Mouse (Mus musculus) naive thymus-derived CD4-positive, alpha-beta T cell, adult 5 months (primary cell): ENCODE data around the gene Sirt4. TPM values are rescaled to one million over a fixed set of nuclear protein-coding genes. Genes with fewer than 3 reads are reported as not detected.

Experiments used
- polyA plus RNA-seq: library from polyadenylated mRNA; unstranded; fragments of 100-300 nt; shearing (Covaris generic); gene quantifications from one replicate; pipeline ENCODE4 v1.2.1, GENCODE M21; 2017

The Sirt4 gene
- 9.6 TPM for polyA plus RNA-seq

DNA sequence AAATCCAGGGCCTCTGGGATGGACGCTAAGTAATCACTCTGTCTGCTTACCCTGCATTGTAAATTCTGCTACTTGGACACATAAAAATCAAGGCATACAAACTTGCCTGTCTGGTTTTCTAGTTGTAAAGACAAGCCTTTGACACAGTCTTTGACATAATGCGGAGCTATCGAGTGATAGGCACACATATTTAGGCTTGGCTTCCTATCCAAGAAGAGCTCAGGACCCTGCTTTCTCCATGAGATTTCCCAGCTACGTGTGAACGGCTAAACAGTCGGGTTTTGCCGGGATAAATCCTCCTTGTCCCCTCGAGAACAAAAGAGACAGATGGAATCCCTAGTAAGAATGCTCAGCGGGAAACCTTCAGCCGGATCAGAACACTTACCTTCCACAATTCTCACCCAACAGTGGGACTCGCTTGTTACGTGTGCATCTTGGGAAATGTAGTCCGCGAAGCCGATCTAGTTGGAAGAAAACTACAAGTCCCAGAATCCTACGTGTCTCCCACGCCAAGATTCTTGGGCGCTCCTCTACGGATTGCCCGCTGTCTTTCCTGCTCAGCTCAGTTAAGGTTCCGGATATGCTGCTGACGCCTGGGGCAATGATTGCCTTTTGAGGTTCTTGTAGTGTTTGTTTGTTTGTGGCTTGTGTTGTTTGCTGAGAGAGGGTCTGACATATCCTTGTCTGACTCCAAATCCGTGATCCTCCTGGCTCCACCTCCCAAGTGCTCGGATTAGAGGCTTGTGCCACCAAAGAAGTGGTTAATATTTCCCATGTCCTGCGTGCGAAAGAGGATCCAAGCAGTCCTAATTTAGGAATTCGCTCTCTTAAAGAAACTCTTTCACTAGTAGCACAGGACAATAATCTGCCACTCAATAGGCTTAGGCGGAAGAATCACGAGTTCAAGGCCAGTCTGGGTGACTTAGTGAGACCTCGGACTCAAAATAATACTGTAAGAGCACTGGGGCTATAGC lies at the start of gene Sirt4:
TSS of gene Sirt4 (minus strand) at position 779 of the 974 bp plus-strand sequence.

DNA sequence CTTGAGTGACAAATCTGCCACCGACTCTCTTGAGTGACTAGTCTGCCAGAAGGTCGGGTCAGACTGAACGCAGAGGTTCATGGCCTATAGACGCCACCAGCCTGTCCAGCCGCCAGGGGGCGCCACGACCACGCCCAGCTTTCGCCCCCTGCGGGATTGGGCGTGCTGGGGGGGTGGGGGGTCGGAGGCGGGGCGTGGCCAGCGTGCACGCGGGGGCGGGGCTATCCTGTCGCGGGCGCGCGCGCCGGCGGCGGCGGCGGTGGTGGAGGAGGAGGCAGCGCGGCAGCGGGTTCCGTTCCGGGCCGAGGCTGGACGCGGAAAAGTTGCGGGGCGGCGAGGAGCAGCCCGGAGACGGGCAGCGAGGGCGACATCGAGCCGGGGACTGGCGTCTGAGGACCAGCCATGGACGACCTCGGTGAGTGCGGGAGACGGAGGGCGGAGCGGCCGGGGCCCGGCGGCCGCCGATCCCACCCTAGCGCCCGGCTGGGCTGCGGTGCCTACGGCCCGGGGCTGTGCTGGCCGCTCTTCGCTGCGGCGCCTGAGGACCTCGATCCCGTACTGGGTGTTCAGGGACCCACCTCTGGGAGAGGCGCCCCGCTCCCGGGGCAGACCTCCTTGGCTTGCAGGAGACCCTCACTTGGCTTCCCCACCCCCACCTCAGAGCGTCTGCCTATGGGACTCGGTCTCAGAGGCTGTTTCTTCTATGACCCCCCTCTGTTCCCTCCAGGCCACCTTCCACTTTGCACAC lies 22.1 kb upstream of the Sirt4 start, which contains the start of gene Pxn:
TSS of gene Pxn (plus strand) at position 223 of the 748 bp plus-strand sequence.

DNA sequence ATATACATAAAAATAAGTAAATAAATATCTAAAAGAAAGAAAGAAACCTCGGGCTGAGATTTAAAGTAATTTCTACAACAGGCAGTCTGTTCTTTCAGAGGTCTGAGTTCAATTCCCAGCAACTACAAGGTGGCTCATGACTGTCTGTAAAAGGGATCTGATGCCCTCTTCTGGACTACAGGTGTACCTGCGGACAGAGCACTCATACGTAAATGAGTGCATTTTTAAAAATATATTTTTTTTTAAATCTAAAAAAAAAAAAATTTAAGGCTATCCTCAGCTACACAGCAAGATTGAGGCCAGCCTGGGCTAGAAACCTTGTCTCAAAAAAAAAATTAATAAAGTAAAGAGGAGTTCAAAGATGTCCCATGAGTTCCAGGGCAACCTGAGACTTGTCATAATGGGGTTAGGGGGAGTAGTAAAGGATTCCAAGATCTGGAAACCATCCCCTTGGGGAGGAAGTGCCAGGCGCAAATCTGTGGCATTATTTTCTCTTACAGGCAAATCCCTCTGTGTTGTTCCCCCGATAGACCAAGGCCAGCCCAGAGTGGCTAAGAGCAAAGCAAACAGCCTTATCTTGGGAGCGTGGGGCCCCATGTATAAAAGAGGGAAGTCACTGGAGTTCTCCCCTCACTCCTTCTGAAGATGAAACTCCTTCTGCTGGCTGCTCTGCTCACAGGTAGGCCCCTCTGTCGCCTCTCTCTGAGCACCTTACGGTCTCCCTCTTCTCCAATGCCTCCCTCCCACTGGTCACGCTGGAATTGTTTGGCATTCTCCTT lies 18.7 kb downstream of the Sirt4 start, which contains the start of gene Pla2g1b:
TSS of gene Pla2g1b (plus strand) at position 621 of the 779 bp plus-strand sequence.

DNA sequence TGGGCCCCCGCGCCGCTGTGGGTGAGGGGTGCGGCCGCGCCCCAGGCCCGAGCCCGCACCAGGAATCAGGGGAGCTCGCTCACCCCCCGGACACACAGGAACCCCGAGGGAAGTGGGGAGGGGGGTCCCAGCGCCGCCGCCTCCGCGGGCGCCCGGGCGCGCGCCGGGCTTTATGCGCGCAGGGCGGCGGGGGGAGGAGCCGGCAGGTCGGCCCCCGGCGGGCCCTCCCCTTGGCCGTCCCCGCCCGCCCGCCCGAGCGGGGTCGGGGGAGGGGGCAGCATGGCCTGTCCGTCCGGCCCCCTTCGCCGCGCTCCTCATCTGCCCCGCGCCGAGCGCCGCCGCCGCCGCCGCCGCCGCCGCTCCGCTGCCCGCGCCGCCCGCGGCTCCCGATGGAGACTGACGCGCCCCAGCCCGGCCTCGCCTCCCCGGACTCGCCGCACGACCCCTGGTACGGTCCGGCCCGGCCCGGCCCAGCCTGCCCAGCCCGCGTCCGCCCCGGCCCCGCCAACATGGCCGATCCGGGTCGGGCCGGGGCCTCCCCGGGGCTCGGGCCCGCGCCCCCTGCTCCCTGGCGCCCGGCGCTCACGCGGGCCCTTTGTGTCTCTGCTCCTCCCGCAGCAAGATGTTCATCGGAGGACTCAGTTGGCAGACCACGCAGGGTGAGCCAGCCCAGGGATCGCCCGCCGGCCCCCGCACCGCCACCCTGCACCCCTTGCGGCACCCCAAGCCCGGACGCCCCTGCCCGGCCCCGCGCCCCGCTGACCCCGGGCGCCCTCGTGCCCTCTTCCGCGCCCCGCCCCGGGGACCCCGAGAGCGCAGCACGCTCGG lies 55.0 kb downstream of the Sirt4 start, which contains the start of gene Msi1:
TSS of gene Msi1 (plus strand) at position 241 of the 828 bp plus-strand sequence.

Other genes with a start within 250 kb of the Sirt4 start
- gene Pop5, start 248.9 kb downstream of the Sirt4 start, polyA plus RNA-seq, result 216 TPM
- 168 TPM for gene Rnf10, start 211.8 kb downstream of the Sirt4 start, polyA plus RNA-seq
- 44.7 TPM for gene Coq5, start 205.1 kb downstream of the Sirt4 start, polyA plus RNA-seq
- gene Dynll1, start 183.7 kb downstream of the Sirt4 start, polyA plus RNA-seq, result 316 TPM
- gene Srsf9, start 157.5 kb downstream of the Sirt4 start, polyA plus RNA-seq, result 72.7 TPM
- gene Gatc, start 143.5 kb downstream of the Sirt4 start, polyA plus RNA-seq, result 9.4 TPM
- 33.6 TPM for gene Triap1, start 143.5 kb downstream of the Sirt4 start, polyA plus RNA-seq
- 471 TPM for gene Cox6a1, start 135.7 kb downstream of the Sirt4 start, polyA plus RNA-seq
- gene Msi1, start 55.1 kb downstream of the Sirt4 start, polyA plus RNA-seq, result 0.21 TPM
- not detected for gene Pla2g1b, start 18.5 kb downstream of the Sirt4 start, polyA plus RNA-seq
- 69.9 TPM for gene Pxn, start 22.0 kb upstream of the Sirt4 start, polyA plus RNA-seq
- 2,659 TPM for gene Rplp0, start 74.7 kb upstream of the Sirt4 start, polyA plus RNA-seq
- gene Gcn1l1, start 80.5 kb upstream of the Sirt4 start, polyA plus RNA-seq, result 70.9 TPM
- 18.5 TPM for gene Rab35, start 147.2 kb upstream of the Sirt4 start, polyA plus RNA-seq
- 79.9 TPM for gene Bicdl1, start 246.9 kb upstream of the Sirt4 start, polyA plus RNA-seq